Mouse (Mus musculus): ENCODE measurements around the gene Numbl. TPM values are rescaled to one million over a fixed set of nuclear protein-coding genes. Genes with fewer than 3 reads are reported as not detected.

Numbl gene
- polyA plus RNA-seq (2015; fragmentation: Nextera tagmentation; extraction: Ambion mirVana), result 1.1 and 1.2 TPM in 2 replicates

- Histone ChIP-seq H3K4me2 (ENCODE audit: low read depth, low read length) (peak within 1 kb of the TSS; percentile 99), H3K4me1 (ENCODE audit: insufficient read depth) (peaks cover 23% of the 10 kb centered on the region), H3K9ac (replicated peaks) (peak within 1 kb of the TSS; percentile 81), H3K4me3 (ENCODE audit: low read depth, low read length) (peak within 1 kb of the TSS; percentile 68), H3K27me3 (ENCODE audit: insufficient read depth, low read length) (no peaks in the 10 kb centered on the region), H3K36me3 (replicated peaks; ENCODE audit: insufficient read depth, low read length) (no peaks in the 10 kb centered on the region), H3K27ac (ENCODE audit: low read depth) (peak within 1 kb of the TSS; percentile 81), H3K9me3 (ENCODE audit: low read length) (no peaks in the 10 kb centered on the region)
- ATAC-seq (peak; percentile 91), DNase-seq (peak; percentile 98)
- TF ChIP-seq EP300 (IDR thresholded peaks at IDR 0.05; ENCODE audit: low read depth) (peak; percentile 21; the same call in 1 of the 2 replicates), CTCF (IDR thresholded peaks at IDR 0.05; ENCODE audit: low read depth) (no peak)
- 0% methylated on average over 46 of the region's 47 CpGs for WGBS (ENCODE audit: insufficient replicate concordance)
Observed at GRCm38 (mm10) chr7:27258205-27258899, at the start of gene Numbl. TSS of gene Numbl (plus strand) at chr7:27258433.

- Histone ChIP-seq H3K27me3 (ENCODE audit: insufficient read depth, low read length) (no peaks in the 10 kb centered on the region), H3K36me3 (replicated peaks; ENCODE audit: insufficient read depth, low read length) (peaks cover 52% of the 10 kb centered on the region), H3K27ac (ENCODE audit: low read depth) (no peak overlapping the region), H3K4me3 (ENCODE audit: low read depth, low read length) (no peak overlapping the region), H3K4me1 (ENCODE audit: insufficient read depth) (no peaks in the 10 kb centered on the region), H3K4me2 (ENCODE audit: low read depth, low read length) (no peak overlapping the region), H3K9ac (replicated peaks) (no peak overlapping the region), H3K9me3 (ENCODE audit: low read length) (no peaks in the 10 kb centered on the region)
- ATAC-seq (no peak), DNase-seq (no peak)
- TF ChIP-seq CTCF (IDR thresholded peaks at IDR 0.05; ENCODE audit: low read depth) (no peak), EP300 (IDR thresholded peaks at IDR 0.05; ENCODE audit: low read depth) (no peak)
- 67% methylated on average over 2 of the region's 2 CpGs for WGBS (ENCODE audit: insufficient replicate concordance)
Observed at GRCm38 (mm10) chr7:27212626-27213025, 45.6 kb upstream of the Numbl start.

GRCm38 (mm10) chr7:27218586-27218985 is 39.6 kb upstream of the Numbl start:
- H3K9me3 ChIP-seq (ENCODE audit: low read length), result no peaks in the 10 kb centered on the region
- no peak for DNase-seq
- H3K27ac ChIP-seq (ENCODE audit: low read depth), result no peak overlapping the region
- 83% methylated on average over 7 of the region's 7 CpGs for WGBS (ENCODE audit: insufficient replicate concordance)
- peaks cover 23% of the 10 kb centered on the region for H3K36me3 ChIP-seq (replicated peaks; ENCODE audit: insufficient read depth, low read length)
- no peak for ATAC-seq
- no peaks in the 10 kb centered on the region for H3K27me3 ChIP-seq (ENCODE audit: insufficient read depth, low read length)
- H3K4me1 ChIP-seq (ENCODE audit: insufficient read depth), result peaks cover 12% of the 10 kb centered on the region
- TF ChIP-seq CTCF (IDR thresholded peaks at IDR 0.05; ENCODE audit: low read depth) (no peak), EP300 (IDR thresholded peaks at IDR 0.05; ENCODE audit: low read depth) (no peak)
- no peak overlapping the region for H3K9ac ChIP-seq (replicated peaks)
- no peak overlapping the region for H3K4me3 ChIP-seq (ENCODE audit: low read depth, low read length)
- no peak overlapping the region for H3K4me2 ChIP-seq (ENCODE audit: low read depth, low read length)

- DNase-seq, result peak; percentile 42
- Histone ChIP-seq H3K4me3 (ENCODE audit: low read depth, low read length) (no peak overlapping the region), H3K9ac (replicated peaks) (no peak overlapping the region), H3K27me3 (ENCODE audit: insufficient read depth, low read length) (no peaks in the 10 kb centered on the region), H3K4me1 (ENCODE audit: insufficient read depth) (peaks cover 14% of the 10 kb centered on the region), H3K27ac (ENCODE audit: low read depth) (no peak overlapping the region), H3K4me2 (ENCODE audit: low read depth, low read length) (no peak overlapping the region), H3K36me3 (replicated peaks; ENCODE audit: insufficient read depth, low read length) (peaks cover 15% of the 10 kb centered on the region), H3K9me3 (ENCODE audit: low read length) (no peaks in the 10 kb centered on the region)
- WGBS (ENCODE audit: insufficient replicate concordance), result 57% methylated on average over 11 of the region's 11 CpGs
- TF ChIP-seq EP300 (IDR thresholded peaks at IDR 0.05; ENCODE audit: low read depth) (no peak), CTCF (IDR thresholded peaks at IDR 0.05; ENCODE audit: low read depth) (no peak)
- ATAC-seq, result peak; percentile 69
Observed at GRCm38 (mm10) chr7:27219937-27220336, 38.3 kb upstream of the Numbl start.

- H3K36me3 ChIP-seq (replicated peaks; ENCODE audit: insufficient read depth, low read length), result peaks cover 7% of the 10 kb centered on the region
- no peak overlapping the region for H3K27ac ChIP-seq (ENCODE audit: low read depth)
- DNase-seq, result no peak
- H3K4me3 ChIP-seq (ENCODE audit: low read depth, low read length), result no peak overlapping the region
- 68% methylated on average over 6 of the region's 6 CpGs for WGBS (ENCODE audit: insufficient replicate concordance)
- no peak overlapping the region for H3K4me2 ChIP-seq (ENCODE audit: low read depth, low read length)
- no peak overlapping the region for H3K9ac ChIP-seq (replicated peaks)
- no peak for ATAC-seq
- no peaks in the 10 kb centered on the region for H3K9me3 ChIP-seq (ENCODE audit: low read length)
- peaks cover 33% of the 10 kb centered on the region for H3K4me1 ChIP-seq (ENCODE audit: insufficient read depth)
- no peak for TF ChIP-seq EP300 (IDR thresholded peaks at IDR 0.05; ENCODE audit: low read depth)
- no peak for TF ChIP-seq CTCF (IDR thresholded peaks at IDR 0.05; ENCODE audit: low read depth)
- H3K27me3 ChIP-seq (ENCODE audit: insufficient read depth, low read length), result no peaks in the 10 kb centered on the region
Observed at GRCm38 (mm10) chr7:27221939-27222338, 36.3 kb upstream of the Numbl start.

GRCm38 (mm10) chr7:27222538-27222937 is 35.7 kb upstream of the Numbl start:
- H3K36me3 ChIP-seq (replicated peaks; ENCODE audit: insufficient read depth, low read length), result peaks cover 6% of the 10 kb centered on the region; the same call in 1 of the 2 replicates
- no peak overlapping the region for H3K4me3 ChIP-seq (ENCODE audit: low read depth, low read length)
- DNase-seq, result no peak
- H3K9me3 ChIP-seq (ENCODE audit: low read length), result no peaks in the 10 kb centered on the region
- ATAC-seq, result no peak
- no peak for TF ChIP-seq CTCF (IDR thresholded peaks at IDR 0.05; ENCODE audit: low read depth)
- peaks cover 39% of the 10 kb centered on the region for H3K4me1 ChIP-seq (ENCODE audit: insufficient read depth)
- no peaks in the 10 kb centered on the region for H3K27me3 ChIP-seq (ENCODE audit: insufficient read depth, low read length)
- no peak overlapping the region for H3K27ac ChIP-seq (ENCODE audit: low read depth)
- H3K9ac ChIP-seq (replicated peaks), result no peak overlapping the region
- no peak overlapping the region for H3K4me2 ChIP-seq (ENCODE audit: low read depth, low read length)
- 44% methylated on average over 1 of the region's 1 CpGs for WGBS (ENCODE audit: insufficient replicate concordance)
